Mouse (Mus musculus): Measurements from ENCODE around the gene Rabgap1l.

Gene Rabgap1l

GRCm38 (mm10) chr1:160787926-160788325 lies 5.1 kb downstream of the Rabgap1l start:
- DNase-seq (ENCODE audit: extremely low spot score, low spot score), result no peak

- DNase-seq (ENCODE audit: extremely low spot score, low spot score), result no peak
Observed at GRCm38 (mm10) chr1:160787164-160787563, 5.8 kb downstream of the Rabgap1l start.

- no peak for DNase-seq (ENCODE audit: extremely low spot score, low spot score)
Observed at GRCm38 (mm10) chr1:160786571-160786970, 6.4 kb downstream of the Rabgap1l start.

DNA sequence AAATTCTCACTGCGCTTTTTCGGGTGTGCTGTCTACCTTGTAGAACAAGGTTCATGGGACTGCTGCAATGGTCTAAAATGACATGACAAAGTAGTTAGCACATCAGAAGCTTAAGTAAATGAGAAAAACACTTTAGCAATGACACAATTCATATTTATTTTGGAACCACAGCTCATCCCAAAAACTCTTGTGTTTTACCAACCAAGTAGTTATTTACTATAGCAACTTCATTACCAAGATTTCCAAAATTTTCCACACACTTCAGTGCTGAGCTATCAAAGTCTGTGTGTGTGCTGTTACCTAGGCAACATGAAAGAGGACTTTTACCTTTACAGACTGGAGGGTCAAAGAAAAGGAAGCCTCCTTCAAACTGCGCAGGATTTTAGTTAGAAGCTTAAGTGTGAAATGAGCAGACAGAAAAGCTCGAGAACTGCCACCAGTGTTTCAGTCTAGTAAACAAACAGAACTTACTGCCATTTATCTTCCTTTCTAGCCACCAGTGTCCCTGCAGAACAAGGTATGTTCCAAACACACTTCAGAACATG lies 7.3 kb downstream of the Rabgap1l start:
- DNase-seq (ENCODE audit: extremely low spot score, low spot score), result no peak

DNA sequence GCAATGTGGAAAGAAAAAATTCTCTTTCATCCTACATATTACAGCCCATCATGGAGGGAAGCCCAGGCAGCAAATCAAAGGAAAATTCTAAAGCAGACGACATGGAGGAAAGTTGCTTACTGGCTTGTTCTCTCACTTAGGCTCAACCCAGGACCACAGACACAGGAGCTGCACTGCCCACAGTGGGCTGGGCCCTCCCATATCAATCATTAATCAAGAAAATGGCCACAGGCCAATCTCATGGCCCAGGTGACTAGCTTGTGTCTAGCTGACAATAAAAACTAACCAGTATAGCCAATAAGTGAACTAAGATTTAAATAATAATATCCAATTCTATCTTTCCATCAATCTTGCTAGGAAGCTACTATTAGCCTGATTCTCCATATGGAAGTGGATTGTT lies 8.9 kb downstream of the Rabgap1l start:
- DNase-seq (ENCODE audit: extremely low spot score, low spot score), result no peak

- DNase-seq (ENCODE audit: extremely low spot score, low spot score), result no peak
Observed at GRCm38 (mm10) chr1:160774166-160774565, 18.8 kb downstream of the Rabgap1l start.

- DNase-seq (ENCODE audit: extremely low spot score, low spot score), result no peak
Observed at GRCm38 (mm10) chr1:160765565-160765964, 27.4 kb downstream of the Rabgap1l start.

- peak; percentile 32 for DNase-seq (ENCODE audit: extremely low spot score, low spot score)
Observed at GRCm38 (mm10) chr1:160758243-160758642, 34.8 kb downstream of the Rabgap1l start.

GRCm38 (mm10) chr1:160755359-160755758 lies 37.7 kb downstream of the Rabgap1l start:
- no peak for DNase-seq (ENCODE audit: extremely low spot score, low spot score)

- DNase-seq (ENCODE audit: extremely low spot score, low spot score), result no peak
Observed at GRCm38 (mm10) chr1:160750629-160751028, 42.4 kb downstream of the Rabgap1l start.

DNA sequence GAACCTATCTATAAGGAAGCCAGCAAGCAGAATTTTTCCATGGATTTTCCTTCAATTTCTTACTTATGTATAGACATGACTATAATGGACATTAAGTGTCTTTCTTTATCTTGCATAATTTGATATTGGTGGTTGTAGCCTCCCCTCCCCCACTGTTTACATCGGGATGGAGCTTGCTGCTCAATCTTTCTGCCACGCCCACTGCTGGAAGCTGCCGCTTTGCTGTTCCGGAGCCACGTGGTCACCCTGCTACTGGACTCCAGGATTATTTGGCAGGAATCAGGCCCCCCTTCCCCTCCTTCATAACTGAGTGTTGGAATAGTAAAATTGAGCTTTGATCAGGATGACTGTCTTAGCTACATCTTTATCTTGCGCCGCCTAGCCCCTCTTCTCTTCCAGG lies 46.2 kb downstream of the Rabgap1l start:
- DNase-seq (ENCODE audit: extremely low spot score, low spot score), result no peak

- DNase-seq (ENCODE audit: extremely low spot score, low spot score), result no peak
Observed at GRCm38 (mm10) chr1:160745238-160745930, 47.6 kb downstream of the Rabgap1l start.

DNA sequence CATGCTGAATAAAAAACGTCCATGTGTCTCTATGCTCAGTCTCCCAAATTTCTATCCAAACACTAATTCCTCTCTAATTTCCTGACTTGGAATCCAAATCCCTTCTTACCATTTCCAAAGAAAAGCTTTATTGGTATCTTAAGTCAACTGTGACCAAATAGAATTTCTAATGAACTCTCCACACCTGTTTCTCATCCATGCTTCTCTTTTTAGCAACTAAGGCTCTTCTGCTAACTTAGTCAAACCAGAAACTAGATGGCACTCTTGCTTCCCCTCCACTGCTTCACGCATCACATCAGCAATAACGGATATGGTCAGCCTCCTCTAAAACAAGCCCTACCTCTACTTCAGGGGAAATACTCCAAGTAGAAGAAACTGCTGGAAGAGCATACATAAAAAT lies 49.0 kb downstream of the Rabgap1l start:
- no peak for DNase-seq (ENCODE audit: extremely low spot score, low spot score)

GRCm38 (mm10) chr1:160743229-160743628 lies 49.8 kb downstream of the Rabgap1l start:
- DNase-seq (ENCODE audit: extremely low spot score, low spot score), result peak; percentile 36

GRCm38 (mm10) chr1:160740650-160741049 lies 52.4 kb downstream of the Rabgap1l start:
- DNase-seq (ENCODE audit: extremely low spot score, low spot score), result no peak

DNA sequence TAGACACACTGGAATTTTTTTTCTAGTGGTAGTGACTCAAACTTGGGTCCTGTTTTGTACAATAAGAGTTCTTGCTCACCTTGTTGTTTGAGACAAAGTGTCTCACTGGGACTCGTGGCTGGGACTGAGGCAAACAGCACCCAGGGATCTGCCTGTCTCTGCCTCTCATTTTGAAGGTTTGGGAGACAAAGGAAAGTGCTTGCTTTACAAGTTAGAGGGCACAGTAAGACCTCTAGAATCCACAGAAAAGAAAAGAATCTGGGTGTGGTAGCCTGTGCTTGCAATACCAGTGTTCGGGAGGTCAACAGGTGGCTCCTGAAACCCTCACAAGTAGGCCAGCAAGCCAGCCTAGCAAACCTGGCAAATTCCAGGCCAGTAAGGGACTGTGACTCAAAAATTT lies 58.3 kb downstream of the Rabgap1l start:
- DNase-seq (ENCODE audit: extremely low spot score, low spot score), result no peak

- DNase-seq (ENCODE audit: extremely low spot score, low spot score), result no peak
Observed at GRCm38 (mm10) chr1:160729944-160730343, 63.1 kb downstream of the Rabgap1l start.

DNA sequence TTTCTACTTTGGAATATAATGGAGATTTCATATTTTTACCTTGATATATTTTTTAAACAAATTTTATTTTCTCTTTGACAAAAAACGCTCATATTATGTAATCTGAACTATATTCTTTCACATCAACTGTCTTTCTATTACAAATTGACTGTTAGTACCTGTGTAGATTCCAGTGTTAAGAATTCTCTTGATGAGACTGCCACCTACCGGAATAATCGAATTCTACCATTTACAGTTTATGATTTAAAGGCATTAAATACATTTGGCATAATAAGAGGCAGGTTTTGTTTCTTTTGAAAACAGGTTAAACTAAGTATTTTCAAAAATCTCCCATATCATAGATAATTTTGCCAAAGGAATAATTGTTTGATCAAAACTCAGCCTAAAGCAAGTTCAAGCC lies 75.3 kb downstream of the Rabgap1l start:
- DNase-seq (ENCODE audit: extremely low spot score, low spot score), result no peak

- no peak for DNase-seq (ENCODE audit: extremely low spot score, low spot score)
Observed at GRCm38 (mm10) chr1:160714685-160715084, 78.3 kb downstream of the Rabgap1l start.

DNA sequence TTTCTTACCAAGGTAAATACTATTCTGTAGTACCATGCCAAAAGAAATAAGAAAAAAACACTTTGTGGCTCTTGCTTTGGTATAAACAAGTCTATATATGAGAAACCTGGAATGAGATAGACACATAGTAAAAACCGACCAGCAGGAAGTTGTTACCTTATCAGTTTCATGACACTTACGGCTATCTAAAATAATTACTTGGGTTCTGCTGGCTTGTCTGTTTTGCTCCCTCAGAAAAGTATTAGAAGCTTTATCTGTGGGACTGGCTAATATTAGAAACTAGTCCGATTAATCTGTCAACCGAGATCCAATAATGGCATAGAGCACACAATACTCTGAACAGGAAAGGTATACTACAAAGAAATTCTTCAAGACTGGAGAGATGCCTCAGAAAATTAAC lies 79.1 kb downstream of the Rabgap1l start:
- DNase-seq (ENCODE audit: extremely low spot score, low spot score), result no peak

GRCm38 (mm10) chr1:160713383-160713782 lies 79.6 kb downstream of the Rabgap1l start:
- no peak for DNase-seq (ENCODE audit: extremely low spot score, low spot score)

DNA sequence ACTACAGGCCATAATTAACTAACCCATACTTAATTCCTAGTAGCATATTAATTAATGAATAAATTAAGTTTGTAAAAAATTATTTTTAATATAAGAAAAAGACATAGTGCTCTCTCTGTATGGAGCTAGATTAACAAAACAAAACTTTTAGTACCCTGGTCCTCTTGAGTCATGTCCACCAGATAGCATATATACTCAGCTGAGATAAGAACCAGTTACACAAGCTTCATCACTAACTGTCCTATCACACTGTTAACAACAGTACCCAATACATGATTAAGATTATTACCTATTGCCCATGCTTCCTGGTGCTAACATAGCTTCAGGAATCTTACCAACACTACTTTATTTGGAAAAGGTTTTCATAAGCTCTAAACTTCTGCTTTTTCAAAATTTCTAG lies 82.5 kb downstream of the Rabgap1l start:
- no peak for DNase-seq (ENCODE audit: extremely low spot score, low spot score)

DNA sequence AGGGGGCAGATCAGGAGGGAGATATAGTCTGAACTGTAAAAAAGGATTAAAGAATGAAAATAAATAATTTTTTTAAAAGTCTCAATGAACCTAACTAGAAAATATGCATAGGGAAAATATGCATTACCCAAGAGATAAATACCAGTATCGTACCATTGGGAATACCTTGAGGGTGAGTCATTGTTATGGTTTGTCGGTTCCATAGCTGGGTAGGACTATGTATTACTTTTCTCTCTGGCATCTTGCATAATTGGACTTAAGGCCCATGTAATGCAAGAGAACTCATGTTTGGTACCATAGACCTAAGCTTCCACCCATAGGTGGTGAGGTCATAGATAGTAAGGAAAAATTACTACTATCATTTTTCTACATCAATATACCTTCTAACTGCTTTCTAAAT lies 88.4 kb downstream of the Rabgap1l start:
- no peak for DNase-seq (ENCODE audit: extremely low spot score, low spot score)
